Mouse (Mus musculus) MEL (cell line): ENCODE measurements around the gene Zfp87. TPM values are rescaled to one million over a fixed set of nuclear protein-coding genes. Genes with fewer than 3 reads are reported as not detected.

Source experiments
- DNase-seq: peaks from one replicate; pipeline ENCODE4 v3.0.0; 2011; ENCODE audit warnings: low read depth, low spot score
- H3K27ac ChIP-seq: 2 replicates; pipeline ENCODE4 v1.5.1; 2012; ENCODE audit warnings: low read depth, mild to moderate bottlenecking, control low read depth, low read length, moderate library complexity; ENCODE audit not compliant: control insufficient read depth
- H3K27me3 ChIP-seq, 2 experiments: fragments of 150-350 bp in 1 of 2; sonication (generic) in 1 of 2; 2 replicates each; pipeline ENCODE4 v1.6.1; 2012; ENCODE audit warnings: low read length in 2 of 2, mild to moderate bottlenecking in 2 of 2, improper control_type of control experiment in 1 of 2, moderate library complexity in 1 of 2; ENCODE audit not compliant: insufficient read depth in 2 of 2, control insufficient read depth in 1 of 2
- H3K36me3 ChIP-seq, 2 experiments: 2 replicates each; pipeline ENCODE4 v1.6.1; 2012 to 2014; ENCODE audit warnings: low read length in 2 of 2, improper control_type of control experiment in 1 of 2, inconsistent platforms in 1 of 2, mild to moderate bottlenecking in 1 of 2; ENCODE audit not compliant: insufficient read depth in 2 of 2, control insufficient read depth in 1 of 2
- H3K4me1 ChIP-seq, 2 experiments: fragments of 150-350 bp in 1 of 2; sonication (generic) in 1 of 2; 2 replicates each; pipeline ENCODE4 v1.6.1; 2012; ENCODE audit warnings: low read length in 2 of 2, improper control_type of control experiment in 1 of 2, mild to moderate bottlenecking in 1 of 2; ENCODE audit not compliant: insufficient read depth in 2 of 2, control insufficient read depth in 1 of 2
- H3K4me3 ChIP-seq, 2 experiments: fragments of 150-350 bp in 1 of 2; sonication (generic) in 1 of 2; 2 replicates each; pipeline ENCODE4 v1.5.1; 2012; ENCODE audit warnings: low read depth in 2 of 2, low read length in 2 of 2, mild to moderate bottlenecking in 2 of 2, moderate library complexity in 2 of 2, control low read depth in 1 of 2, improper control_type of control experiment in 1 of 2; ENCODE audit not compliant: control insufficient read depth in 1 of 2, insufficient read depth in 1 of 2
- H3K79me2 ChIP-seq: 2 replicates; pipeline ENCODE4 v1.6.1; 2012; ENCODE audit warnings: mild to moderate bottlenecking, low read length, moderate library complexity; ENCODE audit not compliant: control insufficient read depth, poor library complexity, insufficient read depth
- H3K9ac ChIP-seq: 2 replicates; pipeline ENCODE4 v1.6.1; 2012; ENCODE audit warnings: low read depth, mild to moderate bottlenecking, control low read depth, low read length, moderate library complexity; ENCODE audit not compliant: control insufficient read depth, poor library complexity, severe bottlenecking
- H3K9me3 ChIP-seq: fragments of 150-350 bp; sonication (generic); replicated peaks from 2 replicates; pipeline ENCODE4 v1.6.1; 2012; ENCODE audit warnings: mild to moderate bottlenecking, low read length, improper control_type of control experiment, moderate library complexity; ENCODE audit not compliant: insufficient read depth
- E2F4 ChIP-seq: IDR thresholded peaks from 2 replicates; pipeline ENCODE4 v1.6.1; 2011; ENCODE audit warnings: low read depth, low read length, improper control_type of control experiment, borderline replicate concordance
- ELF1 ChIP-seq: IDR thresholded peaks from 2 replicates; pipeline ENCODE4 v1.6.1; 2014; ENCODE audit warnings: low read depth, mild to moderate bottlenecking, inconsistent platforms, low read length, improper control_type of control experiment, moderate library complexity
- EP300 ChIP-seq, 2 experiments: IDR thresholded peaks; 2 replicates each; pipeline ENCODE4 v1.6.1; 2011; ENCODE audit warnings: improper control_type of control experiment in 2 of 2, low read length in 2 of 2, low read depth in 1 of 2, mild to moderate bottlenecking in 1 of 2
- GABPA ChIP-seq: IDR thresholded peaks from 2 replicates; pipeline ENCODE4 v1.6.1; 2012; ENCODE audit warnings: low read depth, mild to moderate bottlenecking, inconsistent platforms, low read length, improper control_type of control experiment, moderate library complexity
- HCFC1 ChIP-seq: IDR thresholded peaks from 2 replicates; pipeline ENCODE4 v1.6.1; 2012; ENCODE audit warnings: low read depth, mild to moderate bottlenecking, inconsistent platforms, low read length, improper control_type of control experiment, moderate library complexity
- JUND ChIP-seq: IDR thresholded peaks from 2 replicates; pipeline ENCODE4 v1.6.1; 2011; ENCODE audit warnings: low read depth, mild to moderate bottlenecking, improper control_type of control experiment, low read length
- KAT2A ChIP-seq: conservative IDR thresholded peaks from 2 replicates; pipeline ENCODE4 v1.6.1; 2012; ENCODE audit warnings: low read depth, low read length, improper control_type of control experiment, inconsistent platforms
- MAX ChIP-seq: IDR thresholded peaks from 2 replicates; pipeline ENCODE4 v1.6.1; 2011; ENCODE audit warnings: low read length, improper control_type of control experiment
- MYC ChIP-seq: IDR thresholded peaks from 2 replicates; pipeline ENCODE4 v1.6.1; 2011; ENCODE audit warnings: low read depth, mild to moderate bottlenecking, low read length, improper control_type of control experiment, moderate library complexity
- NELFE ChIP-seq: IDR thresholded peaks from 2 replicates; pipeline ENCODE4 v1.6.1; 2011; ENCODE audit warnings: low read depth, low read length, improper control_type of control experiment
- POLR2A ChIP-seq, 2 experiments: IDR thresholded peaks; 2 replicates each; pipeline ENCODE4 v1.6.1; 2011 to 2012; ENCODE audit warnings: low read length in 2 of 2, mild to moderate bottlenecking in 2 of 2, control low read depth in 1 of 2, improper control_type of control experiment in 1 of 2, low read depth in 1 of 2, moderate library complexity in 1 of 2; ENCODE audit not compliant: control insufficient read depth in 1 of 2, insufficient read depth in 1 of 2, poor library complexity in 1 of 2
- POLR2AphosphoS5 ChIP-seq: IDR thresholded peaks from 2 replicates; pipeline ENCODE4 v1.6.1; 2012; ENCODE audit warnings: low read depth, borderline replicate concordance, mild to moderate bottlenecking, inconsistent platforms, low read length, moderate library complexity, mixed read lengths
- SIN3A ChIP-seq: IDR thresholded peaks from 2 replicates; pipeline ENCODE4 v1.6.1; 2012; ENCODE audit warnings: low read length, improper control_type of control experiment, inconsistent platforms
- SMC3 ChIP-seq: IDR thresholded peaks from 2 replicates; pipeline ENCODE4 v1.6.1; 2011; ENCODE audit warnings: low read depth, low read length, improper control_type of control experiment
- TBP ChIP-seq: IDR thresholded peaks from 2 replicates; pipeline ENCODE4 v1.8.0; 2011; ENCODE audit warnings: low read depth, low read length, improper control_type of control experiment
- TCF12 ChIP-seq: IDR thresholded peaks from 2 replicates; pipeline ENCODE4 v1.6.1; 2014; ENCODE audit warnings: low read depth, mild to moderate bottlenecking, inconsistent platforms, low read length, improper control_type of control experiment, moderate library complexity
- USF2 ChIP-seq, 2 experiments: IDR thresholded peaks; 2 replicates each; pipeline ENCODE4 v1.6.1; 2011 to 2012; ENCODE audit warnings: improper control_type of control experiment in 2 of 2, low read length in 2 of 2, borderline replicate concordance in 1 of 2, inconsistent platforms in 1 of 2, low read depth in 1 of 2, mild to moderate bottlenecking in 1 of 2; ENCODE audit not compliant: insufficient read depth in 1 of 2
- ZC3H11A ChIP-seq: IDR thresholded peaks from 2 replicates; pipeline ENCODE4 v1.6.1; 2012; ENCODE audit warnings: low read depth, mild to moderate bottlenecking, inconsistent platforms, low read length, improper control_type of control experiment
- ZKSCAN1 ChIP-seq: IDR thresholded peaks from 2 replicates; pipeline ENCODE4 v1.6.1; 2012; ENCODE audit warnings: low read depth, mild to moderate bottlenecking, inconsistent platforms, low read length, improper control_type of control experiment, moderate library complexity
- ZMIZ1 ChIP-seq: IDR thresholded peaks from 2 replicates; pipeline ENCODE4 v1.6.1; 2012; ENCODE audit warnings: low read depth, mild to moderate bottlenecking, inconsistent platforms, low read length, improper control_type of control experiment, moderate library complexity
- polyA plus RNA-seq, 2 experiments: library from polyadenylated mRNA; stranded (reverse) in 1 of 2; unstranded in 1 of 2; fragments of >175 nt in 1 of 2; fragments of >200 nt in 1 of 2; gene quantifications; 2 replicates each; pipeline versions ENCODE4 v1.2.1 to v1.2.4; 2012; ENCODE audit warnings: low replicate concordance in 2 of 2, low read depth in 1 of 2; ENCODE audit not compliant: insufficient read length in 2 of 2, insufficient read depth in 1 of 2, missing spikeins in 1 of 2
- total RNA-seq: library from RNA; depleted of rRNA; stranded (reverse); fragments of 300-350 nt; gene quantifications from 2 replicates; pipeline ENCODE4 v1.2.3, GENCODE M21; 2012

Zfp87 gene
- total and polyA plus RNA-seq, 3 experiments = 11.7 to 28.4 TPM; not detected in 1

- Histone ChIP-seq H3K4me1 (peaks cover 0 to 5% of the 10 kb centered on the region in 2 experiments; a peak in 1 of 4 replicates), H3K36me3 (peaks cover 0 to 4% of the 10 kb centered on the region in 2 experiments; a peak in 1 of 4 replicates)
- TF ChIP-seq ELF1 = peak; percentile 97
- TF ChIP-seq SIN3A = peak; percentile 83
- TF ChIP-seq TCF12 = no peak
- no peak for TF ChIP-seq MYC
- no peak for TF ChIP-seq JUND
- peak; percentile 70 for TF ChIP-seq NELFE
- no peak for TF ChIP-seq ZC3H11A
- no peak for TF ChIP-seq ZKSCAN1
- TF ChIP-seq POLR2A (IDR thresholded peaks at IDR 0.05; ENCODE audit: control insufficient read depth in 1 of 2, insufficient read depth in 1 of 2, low read depth in 1 of 2, low read length in 2 of 2, poor library complexity in 1 of 2) = peak; percentile 48 to 74; a peak in 3 of 4 replicates
- peak; percentile 97 for TF ChIP-seq HCFC1
- peak; percentile 52; the same call in 1 of the 2 replicates for TF ChIP-seq TBP
- TF ChIP-seq GABPA = no peak
- TF ChIP-seq EP300 (IDR thresholded peaks at IDR 0.05; ENCODE audit: low read depth in 1 of 2, low read length in 2 of 2) = no peak
- no peak; the same call in 1 of the 2 replicates for TF ChIP-seq ZMIZ1
- no peak for TF ChIP-seq USF2 (IDR thresholded peaks at IDR 0.05; ENCODE audit: borderline replicate concordance in 1 of 2, insufficient read depth in 1 of 2, low read depth in 1 of 2, low read length in 2 of 2)
- TF ChIP-seq KAT2A = peak; percentile 79; the same call in 1 of the 2 replicates
- TF ChIP-seq, all 39 proteins: peak for 7
- Histone ChIP-seq H3K27ac (peak overlapping the region; percentile 80), H3K27me3 (no peaks in the 10 kb centered on the region), H3K79me2 (peaks cover 35% of the 10 kb centered on the region), H3K9me3 (no peaks in the 10 kb centered on the region), H3K9ac (peak overlapping the region; percentile 96), H3K4me3 (peak overlapping the region; percentile 81 to 91)
- peak; percentile 94 for DNase-seq
Measured at GRCm38 (mm10) chr13:67552505-67553346, 26.7 kb upstream of the Zfp87 start.

DNA sequence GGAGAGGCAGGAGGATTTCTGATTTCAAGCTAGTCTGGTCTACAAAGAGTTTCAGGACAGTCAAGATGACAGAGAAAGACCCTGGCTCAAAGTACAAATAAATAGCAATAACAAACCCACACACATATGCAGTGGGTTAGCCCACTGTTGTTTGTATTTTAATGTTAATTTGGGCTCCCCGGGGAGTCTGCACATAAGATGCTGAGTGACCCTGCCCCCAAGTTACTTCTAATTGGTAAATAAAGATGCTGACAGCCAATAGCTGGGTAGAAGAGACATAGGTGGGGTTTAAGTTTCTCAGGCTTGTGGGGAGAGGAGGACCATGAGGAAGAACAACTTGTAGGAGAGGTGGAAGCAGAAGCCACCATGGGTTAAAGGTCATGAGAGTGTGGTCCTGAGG, 20.0 kb upstream of the Zfp87 start:
- TF ChIP-seq E2F4 (no peak), POLR2AphosphoS5 (no peak), MYC (no peak), SMC3 (no peak), POLR2A (IDR thresholded peaks at IDR 0.05; ENCODE audit: control insufficient read depth in 1 of 2, insufficient read depth in 1 of 2, low read depth in 1 of 2, low read length in 2 of 2, poor library complexity in 1 of 2) (no peak), MAX (no peak)
- TF ChIP-seq, all 39 proteins: peak for 0
- H3K27me3 ChIP-seq = no peaks in the 10 kb centered on the region
- H3K36me3 ChIP-seq = peaks cover 0 to 35% of the 10 kb centered on the region in 2 experiments; a peak in 2 of 4 replicates
- H3K4me1 ChIP-seq = no peaks in the 10 kb centered on the region
- H3K9ac ChIP-seq = no peak overlapping the region
- peaks cover 18% of the 10 kb centered on the region for H3K79me2 ChIP-seq
- no peak overlapping the region for H3K4me3 ChIP-seq
- no peak for DNase-seq
- H3K9me3 ChIP-seq = no peaks in the 10 kb centered on the region
- H3K27ac ChIP-seq = no peak overlapping the region
